Mouse (Mus musculus) limb, embryonic 13.5 days (tissue): ENCODE measurements around the gene Pou4f1. TPM values are rescaled to one million over a fixed set of nuclear protein-coding genes. Genes with fewer than 3 reads are reported as not detected.

Source experiments
- ATAC-seq: fragments of 200-750 bp; cut with Nextera tagmentation; 2 replicates; pipeline ENCODE4 v1.8.0; 2017; ENCODE audit warnings: low read depth, moderate number of reproducible peaks, moderate TSS enrichment; ENCODE audit not compliant: low FRiP score
- H3K27ac ChIP-seq: fragments of 300-500 bp; sonication (generic); 2 replicates; pipeline ENCODE4 v1.5.1; 2015; ENCODE audit warnings: inconsistent platforms, mild to moderate bottlenecking, moderate library complexity
- H3K27me3 ChIP-seq: fragments of 300-500 bp; sonication (generic); 2 replicates; pipeline ENCODE4 v1.6.1; 2015; ENCODE audit warnings: mild to moderate bottlenecking, inconsistent platforms
- H3K36me3 ChIP-seq: fragments of 300-500 bp; sonication (generic); 2 replicates; pipeline ENCODE4 v1.6.1; 2015; ENCODE audit warnings: inconsistent platforms, mild to moderate bottlenecking, moderate library complexity
- H3K4me1 ChIP-seq: fragments of 300-500 bp; sonication (generic); 2 replicates; pipeline ENCODE4 v1.6.1; 2015; ENCODE audit warnings: inconsistent platforms
- H3K4me2 ChIP-seq: fragments of 300-500 bp; sonication (generic); replicated peaks from 2 replicates; pipeline ENCODE4 v1.6.1; 2015; ENCODE audit warnings: inconsistent platforms, mild to moderate bottlenecking, moderate library complexity
- H3K4me3 ChIP-seq: fragments of 300-500 bp; sonication (generic); 2 replicates; pipeline ENCODE4 v1.5.1; 2015; ENCODE audit warnings: moderate library complexity, mild to moderate bottlenecking, inconsistent platforms
- H3K9ac ChIP-seq: fragments of 300-500 bp; sonication (generic); 2 replicates; pipeline ENCODE4 v1.6.1; 2015; ENCODE audit warnings: mild to moderate bottlenecking, inconsistent platforms
- H3K9me3 ChIP-seq: fragments of 300-500 bp; sonication (generic); 2 replicates; pipeline ENCODE4 v1.6.1; 2016; ENCODE audit warnings: inconsistent platforms
- WGBS: fragments of 180-500 bp; shearing (Covaris S2); methylation state at CpG from one replicate; pipeline ENCODE4 v1.1.7; 2015; 5-methylcytosine and 5-hydroxymethylcytosine counted together
- polyA plus RNA-seq: library from polyadenylated mRNA; unstranded; fragments of >200 nt; fragmentation: Nextera tagmentation; extraction: Ambion mirVana; gene quantifications from 2 replicates; pipeline ENCODE4 v1.2.1, GENCODE M21; 2015

Pou4f1 gene
- polyA plus RNA-seq, 1 experiment from 2014 or later: 0.80 TPM

GRCm38 (mm10) chr14:104423688-104424470, 43.9 kb downstream of the Pou4f1 start:
- WGBS: 67% methylated on average over 14 of the region's 14 CpGs
- no peak for ATAC-seq
- Histone ChIP-seq H3K4me1 (no peaks in the 10 kb centered on the region), H3K9ac (no peak overlapping the region), H3K4me3 (no peak overlapping the region), H3K36me3 (no peaks in the 10 kb centered on the region), H3K27me3 (no peaks in the 10 kb centered on the region), H3K4me2 (no peak overlapping the region), H3K9me3 (no peaks in the 10 kb centered on the region), H3K27ac (no peak overlapping the region)

Other genes with a start within 250 kb of the Pou4f1 start
- gene Rnf219, start 54.6 kb upstream of the Pou4f1 start, polyA plus RNA-seq: 35.3 and 38.0 TPM in 2 replicates